Mouse (Mus musculus): ENCODE measurements around the gene Stk40.

DNA sequence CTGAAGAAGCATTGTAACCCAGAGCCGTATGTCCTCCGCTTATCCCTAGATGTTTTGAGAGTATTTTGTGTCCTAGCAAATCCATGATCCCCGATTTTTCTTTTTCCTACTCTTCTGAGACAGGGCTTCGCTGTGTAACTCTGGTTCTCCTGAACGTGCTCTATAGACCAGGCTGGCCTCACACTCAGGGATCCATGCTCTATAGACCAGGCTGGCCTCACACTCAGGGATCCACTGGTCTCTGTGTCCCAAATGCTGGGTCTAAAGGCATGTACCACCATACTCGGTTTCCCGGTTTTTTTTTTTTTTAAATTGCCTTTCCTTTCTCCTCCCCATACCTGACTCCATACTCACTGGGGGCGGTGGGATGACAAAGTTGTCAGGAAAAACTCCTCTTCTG, 57.2 kb downstream of the Stk40 start:
- TF ChIP-seq CTCF (IDR thresholded peaks at IDR 0.05) (no peak), EP300 (IDR thresholded peaks at IDR 0.05) (no peak)
